Mouse (Mus musculus) stomach, embryonic 15.5 days (tissue): ENCODE data around the gene Acsl6. TPM values are rescaled to one million over a fixed set of nuclear protein-coding genes. Genes with fewer than 3 reads are reported as not detected.
"Not testable (repeated sequence)": the region's sequence is repeated elsewhere in the genome, so short reads cannot be mapped to it uniquely, and the experiment has no call there.

Experiments used
- ATAC-seq: fragments of 200-750 bp; cut with Nextera tagmentation; 2 replicates; pipeline ENCODE4 v1.8.0; 2017; ENCODE audit warnings: low read depth, moderate number of reproducible peaks, moderate TSS enrichment; ENCODE audit not compliant: insufficient read depth, low FRiP score
- H3K27ac ChIP-seq: fragments of 300-500 bp; sonication (generic); 2 replicates; pipeline ENCODE4 v1.5.1; 2015; ENCODE audit warnings: mild to moderate bottlenecking, inconsistent platforms
- H3K27me3 ChIP-seq: fragments of 300-500 bp; sonication (generic); replicated peaks from 2 replicates; pipeline ENCODE4 v1.6.1; 2015; ENCODE audit warnings: inconsistent platforms
- H3K36me3 ChIP-seq: fragments of 300-500 bp; sonication (generic); 2 replicates; pipeline ENCODE4 v1.6.1; 2015; ENCODE audit warnings: inconsistent platforms
- H3K4me1 ChIP-seq: fragments of 300-500 bp; sonication (generic); 2 replicates; pipeline ENCODE4 v1.6.1; 2015; ENCODE audit warnings: inconsistent platforms
- H3K4me2 ChIP-seq: fragments of 300-500 bp; sonication (generic); 2 replicates; pipeline ENCODE4 v1.6.1; 2015; ENCODE audit warnings: mild to moderate bottlenecking, inconsistent platforms
- H3K4me3 ChIP-seq: fragments of 300-500 bp; sonication (generic); replicated peaks from 2 replicates; pipeline ENCODE4 v1.5.1; 2015; ENCODE audit warnings: inconsistent platforms
- H3K9ac ChIP-seq: fragments of 300-500 bp; sonication (generic); 2 replicates; pipeline ENCODE4 v1.6.1; 2015; ENCODE audit warnings: inconsistent platforms
- H3K9me3 ChIP-seq: fragments of 300-500 bp; sonication (generic); 2 replicates; pipeline ENCODE4 v1.6.1; 2016; ENCODE audit warnings: inconsistent platforms
- WGBS: fragments of 180-500 bp; shearing (Covaris S2); methylation state at CpG from one replicate; pipeline ENCODE4 v1.1.7; 2015; 5-methylcytosine and 5-hydroxymethylcytosine counted together
- polyA plus RNA-seq: library from polyadenylated mRNA; unstranded; fragments of >200 nt; fragmentation: Nextera tagmentation; extraction: Ambion mirVana; gene quantifications from 2 replicates; pipeline ENCODE4 v1.2.1, GENCODE M21; 2015

The Acsl6 gene
- polyA plus RNA-seq, 1 experiment from 2014 or later = 2.7 TPM

GRCm38 (mm10) chr11:54293980-54294807, 9.4 kb upstream of the Acsl6 start:
- H3K27ac ChIP-seq = no peak overlapping the region
- H3K36me3 ChIP-seq = no peaks in the 10 kb centered on the region
- WGBS = 45% methylated on average over 12 of the region's 12 CpGs
- H3K4me2 ChIP-seq = no peak overlapping the region
- H3K4me3 ChIP-seq = no peak overlapping the region
- no peaks in the 10 kb centered on the region for H3K4me1 ChIP-seq
- no peaks in the 10 kb centered on the region for H3K9me3 ChIP-seq
- H3K9ac ChIP-seq = no peak overlapping the region
- ATAC-seq = no peak
- no peaks in the 10 kb centered on the region for H3K27me3 ChIP-seq

- 73% methylated on average over 4 of the region's 4 CpGs for WGBS
- no peak for ATAC-seq
- Histone ChIP-seq H3K4me1 (no peaks in the 10 kb centered on the region), H3K4me2 (no peak overlapping the region), H3K36me3 (no peaks in the 10 kb centered on the region), H3K9me3 (no peaks in the 10 kb centered on the region), H3K27me3 (no peaks in the 10 kb centered on the region), H3K27ac (no peak overlapping the region), H3K9ac (no peak overlapping the region), H3K4me3 (no peak overlapping the region)
Measured at GRCm38 (mm10) chr11:54295971-54296370, 7.6 kb upstream of the Acsl6 start.

GRCm38 (mm10) chr11:54296734-54297133, 6.9 kb upstream of the Acsl6 start:
- ATAC-seq = no peak
- Histone ChIP-seq H3K9ac (no peak overlapping the region), H3K27ac (no peak overlapping the region), H3K4me3 (no peak overlapping the region), H3K36me3 (no peaks in the 10 kb centered on the region), H3K4me2 (no peak overlapping the region), H3K9me3 (no peaks in the 10 kb centered on the region), H3K4me1 (no peaks in the 10 kb centered on the region), H3K27me3 (no peaks in the 10 kb centered on the region)
- WGBS = 74% methylated on average over 1 of the region's 1 CpGs

- not testable (repeated sequence) for H3K4me3 ChIP-seq, H3K36me3 ChIP-seq, H3K4me1 ChIP-seq, H3K27me3 ChIP-seq, H3K27ac ChIP-seq, H3K9me3 ChIP-seq, H3K4me2 ChIP-seq, ATAC-seq, H3K9ac ChIP-seq
- 93% methylated on average over 2 of the region's 2 CpGs for WGBS
Measured at GRCm38 (mm10) chr11:54297471-54297870, 6.1 kb upstream of the Acsl6 start.

- ATAC-seq = no peak
- H3K27me3 ChIP-seq = peaks cover 1% of the 10 kb centered on the region; the same call in 1 of the 2 replicates
Measured at GRCm38 (mm10) chr11:54298777-54299176, 4.8 kb upstream of the Acsl6 start.

GRCm38 (mm10) chr11:54301994-54302393, 1.6 kb upstream of the Acsl6 start:
- Histone ChIP-seq H3K36me3 (no peaks in the 10 kb centered on the region), H3K27me3 (peaks cover 4% of the 10 kb centered on the region; the same call in 1 of the 2 replicates), H3K9me3 (no peaks in the 10 kb centered on the region), H3K4me2 (no peak overlapping the region), H3K9ac (no peak overlapping the region), H3K27ac (no peak overlapping the region), H3K4me1 (peaks cover 8% of the 10 kb centered on the region), H3K4me3 (no peak overlapping the region)
- 84% methylated on average over 8 of the region's 8 CpGs for WGBS
- no peak for ATAC-seq

More at GRCm38 (mm10) chr11:54298777-54299176, 4.8 kb upstream of the Acsl6 start:
- Histone ChIP-seq H3K4me3 (no peak overlapping the region), H3K4me1 (peaks cover 2% of the 10 kb centered on the region; the same call in 1 of the 2 replicates), H3K9ac (no peak overlapping the region), H3K4me2 (no peak overlapping the region), H3K27ac (no peak overlapping the region), H3K36me3 (no peaks in the 10 kb centered on the region), H3K9me3 (no peaks in the 10 kb centered on the region)

GRCm38 (mm10) chr11:54302606-54303005, 992 bp upstream of the Acsl6 start:
- no peak for ATAC-seq
- H3K36me3 ChIP-seq = no peaks in the 10 kb centered on the region
- 81% methylated on average over 3 of the region's 3 CpGs for WGBS

GRCm38 (mm10) chr11:54303076-54303727, 396 bp upstream of the Acsl6 start:
- WGBS = 18% methylated on average over 6 of the region's 6 CpGs
- Histone ChIP-seq H3K4me3 (no peak overlapping the region), H3K4me2 (peak overlapping the region; percentile 95; the same call in 1 of the 2 replicates)

More at GRCm38 (mm10) chr11:54302606-54303005, 992 bp upstream of the Acsl6 start:
- H3K4me3 ChIP-seq = no peak overlapping the region
- peaks cover 8% of the 10 kb centered on the region for H3K4me1 ChIP-seq
- no peak overlapping the region for H3K4me2 ChIP-seq
- no peaks in the 10 kb centered on the region for H3K9me3 ChIP-seq
- no peak overlapping the region for H3K9ac ChIP-seq
- H3K27ac ChIP-seq = no peak overlapping the region
- peaks cover 4% of the 10 kb centered on the region; the same call in 1 of the 2 replicates for H3K27me3 ChIP-seq

GRCm38 (mm10) chr11:54304471-54304873, 874 bp downstream of the Acsl6 start:
- H3K4me1 ChIP-seq = peaks cover 8% of the 10 kb centered on the region
- H3K4me2 ChIP-seq = peak overlapping the region; percentile 95
- WGBS = 15% methylated on average over 7 of the region's 7 CpGs
- H3K27ac ChIP-seq = no peak overlapping the region
- no peaks in the 10 kb centered on the region for H3K36me3 ChIP-seq
- H3K27me3 ChIP-seq = peaks cover 4% of the 10 kb centered on the region; the same call in 1 of the 2 replicates
- H3K9ac ChIP-seq = no peak overlapping the region
- no peaks in the 10 kb centered on the region for H3K9me3 ChIP-seq
- peak overlapping the region; percentile 50 for H3K4me3 ChIP-seq
- no peak for ATAC-seq

More at GRCm38 (mm10) chr11:54303076-54303727, 396 bp upstream of the Acsl6 start:
- H3K36me3 ChIP-seq = no peaks in the 10 kb centered on the region
- no peaks in the 10 kb centered on the region for H3K9me3 ChIP-seq
- H3K27ac ChIP-seq = no peak overlapping the region
- peaks cover 4% of the 10 kb centered on the region; the same call in 1 of the 2 replicates for H3K27me3 ChIP-seq
- peaks cover 8% of the 10 kb centered on the region for H3K4me1 ChIP-seq
- H3K9ac ChIP-seq = no peak overlapping the region
- ATAC-seq = no peak

- Histone ChIP-seq H3K27ac (no peak overlapping the region), H3K4me2 (no peak overlapping the region), H3K4me3 (no peak overlapping the region), H3K4me1 (peaks cover 8% of the 10 kb centered on the region), H3K36me3 (no peaks in the 10 kb centered on the region), H3K27me3 (peaks cover 4% of the 10 kb centered on the region; the same call in 1 of the 2 replicates), H3K9me3 (no peaks in the 10 kb centered on the region), H3K9ac (no peak overlapping the region)
- ATAC-seq = no peak
- WGBS = 82% methylated on average over 3 of the region's 3 CpGs
Measured at GRCm38 (mm10) chr11:54305331-54305730, 1.7 kb downstream of the Acsl6 start.

- Histone ChIP-seq H3K36me3 (no peaks in the 10 kb centered on the region), H3K4me1 (peaks cover 8% of the 10 kb centered on the region), H3K27ac (no peak overlapping the region), H3K9ac (no peak overlapping the region), H3K4me3 (no peak overlapping the region), H3K27me3 (peaks cover 4% of the 10 kb centered on the region; the same call in 1 of the 2 replicates), H3K9me3 (no peaks in the 10 kb centered on the region), H3K4me2 (no peak overlapping the region)
- 72% methylated on average over 7 of the region's 7 CpGs for WGBS
- no peak for ATAC-seq
Measured at GRCm38 (mm10) chr11:54307139-54307816, 3.7 kb downstream of the Acsl6 start.
